Mouse (Mus musculus) stomach, embryonic 15.5 days (tissue): ENCODE measurements at regions not wholly inside any gene's neighbourhood (a gene's known extent, or its start where the extent isn't known, plus 50 kb on each side); places are given as distances from the start of the nearest gene placed in this dataset.

Experiments used
- microRNA counts: library from miRNA; unstranded; fragments of <30 nt; microRNA quantifications from one replicate; lab custom pipeline; 2016
- microRNA-seq: library from miRNA; unstranded; fragments of <30 nt; microRNA quantifications from one replicate; pipeline ENCODE4, GENCODE M21; 2016

MicroRNAs in the stretch of these regions (microRNA counts, 519-probe panel; counts per million panel counts)
- 1,255 counts per million, percentile 5 among the panel's probes with 10 or more counts for microRNA mmu-miR-184 (lab: Ali Mortazavi, UCI)

Small RNA genes in the stretch of these regions (microRNA-seq; reads per million reads assigned to microRNA genes)
- 8.1 reads per million, percentile 23 among the genes with 10 or more reads in this experiment for gene Mir184
